In the genomic region with DNA sequence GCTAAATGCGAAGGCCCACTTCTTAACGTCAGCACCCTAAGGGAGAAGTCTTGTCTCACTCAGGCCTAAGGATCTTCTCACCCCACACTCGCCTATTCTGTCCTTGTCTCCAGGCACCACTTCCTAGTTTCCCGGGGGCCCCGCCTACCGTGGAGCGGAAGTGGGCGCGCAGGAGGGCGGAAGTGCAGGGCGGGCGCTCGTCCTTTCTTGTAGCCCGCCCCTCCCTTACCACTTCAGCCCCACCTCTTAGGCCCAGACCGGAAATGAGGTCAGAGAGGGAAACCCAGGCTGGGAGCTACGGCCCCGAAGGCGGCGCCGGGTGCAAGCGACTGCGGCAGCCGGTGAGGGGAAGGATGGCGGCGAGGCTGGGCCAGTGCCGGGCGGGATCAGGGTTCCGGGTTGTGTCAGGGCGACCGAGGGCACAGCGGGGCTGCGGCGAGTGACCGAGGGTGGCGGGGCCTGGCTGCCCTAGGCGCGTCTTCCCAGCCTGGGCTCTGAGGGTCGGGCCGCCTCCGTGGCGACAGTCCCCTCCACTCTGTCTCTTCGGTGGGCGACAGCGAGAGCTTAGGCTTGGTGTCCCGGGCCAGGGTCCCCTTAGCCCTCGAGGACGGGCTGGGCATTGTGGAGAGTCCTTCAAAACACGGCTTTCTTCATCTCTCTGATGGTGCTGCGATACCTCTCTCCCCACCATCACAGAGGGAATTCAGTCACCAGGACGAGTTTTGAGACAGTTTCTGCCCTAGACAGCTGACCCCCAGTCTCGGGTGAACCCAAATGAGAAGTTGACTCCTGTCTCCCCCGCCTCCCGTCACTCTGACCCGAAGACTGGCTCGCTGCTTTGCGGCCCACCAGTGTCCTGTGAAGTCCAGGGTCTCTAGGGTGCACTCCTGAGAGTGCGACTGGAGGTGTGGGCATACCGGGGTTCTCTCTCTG, we compare ENCODE assay signal across 8 mouse cellular contexts. TPM values are rescaled to one million over a fixed set of nuclear protein-coding genes. Genes with fewer than 3 reads are reported as not detected.
A peak's percentile ranks its signal among the peaks of the same experiment; 100 is the strongest.
DNase-seq lines count a peak whose midpoint lies in the region; ATAC-seq and TF ChIP-seq lines count a peak whose summit lies in the region.

Gene Gpatch2l, plus strand, starts transcription at position 255 of the 933 bp plus-strand sequence.

- H3K27me3 ChIP-seq in E14TG2a.4 (ENCODE audit: insufficient read depth, low read length), result peaks cover 4% of the 10 kb centered on the region; the same call in 1 of the 2 replicates
- H3K27me3 ChIP-seq in forebrain, embryonic 12.5 days, result no peaks in the 10 kb centered on the region
- H3K27me3 ChIP-seq in heart, postnatal 0 days (ENCODE audit: control insufficient read depth, insufficient read depth, low read length), result no peaks in the 10 kb centered on the region
- no peaks in the 10 kb centered on the region for H3K27me3 ChIP-seq in liver, embryonic 16.5 days (ENCODE audit: control insufficient read depth, insufficient read depth, low read depth, low read length)
- H3K27me3 ChIP-seq in neural tube, embryonic 13.5 days, result peaks cover 7% of the 10 kb centered on the region; the same call in 1 of the 2 replicates
- no peaks in the 10 kb centered on the region for H3K27me3 ChIP-seq in testis, adult 2 months (ENCODE audit: control insufficient read depth, insufficient read depth, low read length)

- peak within 1 kb of the TSS; percentile 89 for H3K4me3 ChIP-seq in E14TG2a.4 (replicated peaks; ENCODE audit: low read length)
- H3K4me3 ChIP-seq in forebrain, embryonic 12.5 days (replicated peaks), result peak within 1 kb of the TSS; percentile 78
- peak within 1 kb of the TSS; percentile 92 for H3K4me3 ChIP-seq in heart, postnatal 0 days (ENCODE audit: low read depth, low read length)
- H3K4me3 ChIP-seq in liver, embryonic 16.5 days (ENCODE audit: low read depth, low read length), result peak within 1 kb of the TSS; percentile 84
- peak within 1 kb of the TSS; percentile 68 for H3K4me3 ChIP-seq in neural tube, embryonic 13.5 days
- H3K4me3 ChIP-seq in testis, adult 2 months (ENCODE audit: control insufficient read depth, low read depth, low read length), result peak within 1 kb of the TSS; percentile 100

- no peak for TF ChIP-seq CTCF in E14TG2a.4 (conservative IDR thresholded peaks at IDR 0.05; ENCODE audit: low read length)
- TF ChIP-seq CTCF in heart, postnatal 0 days (IDR thresholded peaks at IDR 0.05; ENCODE audit: low read depth), result no peak
- no peak for TF ChIP-seq CTCF in testis, adult 2 months (IDR thresholded peaks at IDR 0.05; ENCODE audit: control insufficient read depth, insufficient read depth, insufficient replicate concordance, low read depth, low read length)

- H3K36me3 ChIP-seq in E14TG2a.4 (ENCODE audit: insufficient read depth, low read length), result peaks cover 26% of the 10 kb centered on the region
- peaks cover 19% of the 10 kb centered on the region for H3K36me3 ChIP-seq in forebrain, embryonic 12.5 days (replicated peaks)
- H3K36me3 ChIP-seq in heart, postnatal 0 days (replicated peaks; ENCODE audit: control insufficient read depth, insufficient read depth, low read length), result peaks cover 13% of the 10 kb centered on the region
- peaks cover 7% of the 10 kb centered on the region for H3K36me3 ChIP-seq in liver, embryonic 16.5 days (ENCODE audit: control insufficient read depth, insufficient read depth)
- peaks cover 21% of the 10 kb centered on the region for H3K36me3 ChIP-seq in neural tube, embryonic 13.5 days
- H3K36me3 ChIP-seq in testis, adult 2 months (ENCODE audit: control insufficient read depth, insufficient read depth, low read length), result peaks cover 1% of the 10 kb centered on the region

- H3K27ac ChIP-seq in forebrain, embryonic 12.5 days, result peak within 1 kb of the TSS; percentile 81
- H3K27ac ChIP-seq in heart, postnatal 0 days (ENCODE audit: low read depth), result peak within 1 kb of the TSS; percentile 88
- peak within 1 kb of the TSS; percentile 77 for H3K27ac ChIP-seq in liver, embryonic 16.5 days (ENCODE audit: low read length)
- H3K27ac ChIP-seq in neural tube, embryonic 13.5 days (replicated peaks), result peak within 1 kb of the TSS; percentile 83
- peak within 1 kb of the TSS; percentile 91 for H3K27ac ChIP-seq in testis, adult 2 months (ENCODE audit: control insufficient read depth, insufficient read depth, low read depth, low read length)

- peak within 1 kb of the TSS; percentile 97 for H3K4me2 ChIP-seq in forebrain, embryonic 12.5 days
- peak within 1 kb of the TSS; percentile 96 for H3K4me2 ChIP-seq in heart, postnatal 0 days (ENCODE audit: low read depth, low read length)
- H3K4me2 ChIP-seq in liver, embryonic 16.5 days (ENCODE audit: low read depth, low read length), result peak within 1 kb of the TSS; percentile 71
- H3K4me2 ChIP-seq in neural tube, embryonic 13.5 days, result peak within 1 kb of the TSS; percentile 91

- WGBS in forebrain, embryonic 12.5 days, result 1% methylated on average over 54 of the region's 58 CpGs
- under 1% methylated on average over 58 of the region's 58 CpGs for WGBS in heart, postnatal 0 days
- under 1% methylated on average over 56 of the region's 58 CpGs for WGBS in liver, embryonic 16.5 days (ENCODE audit: insufficient replicate concordance)
- WGBS in neural tube, embryonic 13.5 days, result 1% methylated on average over 58 of the region's 58 CpGs

- TF ChIP-seq EP300 in heart, postnatal 0 days (IDR thresholded peaks at IDR 0.05; ENCODE audit: low read depth), result peak; percentile 71; the same call in 1 of the 2 replicates

- peaks cover 29% of the 10 kb centered on the region for H3K4me1 ChIP-seq in E14TG2a.4 (replicated peaks; ENCODE audit: low read depth, low read length)
- peaks cover 24% of the 10 kb centered on the region for H3K4me1 ChIP-seq in forebrain, embryonic 12.5 days
- H3K4me1 ChIP-seq in heart, postnatal 0 days (ENCODE audit: control insufficient read depth, insufficient read depth), result peaks cover 16% of the 10 kb centered on the region; the same call in 1 of the 2 replicates
- H3K4me1 ChIP-seq in liver, embryonic 16.5 days (ENCODE audit: control insufficient read depth, low read depth, low read length), result peaks cover 7% of the 10 kb centered on the region
- H3K4me1 ChIP-seq in neural tube, embryonic 13.5 days (replicated peaks), result peaks cover 38% of the 10 kb centered on the region
- peaks cover 3% of the 10 kb centered on the region; the same call in 1 of the 2 replicates for H3K4me1 ChIP-seq in testis, adult 2 months (ENCODE audit: control insufficient read depth, insufficient read depth, low read length)

- H3K9me3 ChIP-seq in E14TG2a.4 (ENCODE audit: low read length), result no peaks in the 10 kb centered on the region
- no peaks in the 10 kb centered on the region for H3K9me3 ChIP-seq in forebrain, embryonic 12.5 days
- no peaks in the 10 kb centered on the region for H3K9me3 ChIP-seq in heart, postnatal 0 days (replicated peaks; ENCODE audit: control insufficient read depth, low read length)
- no peaks in the 10 kb centered on the region for H3K9me3 ChIP-seq in liver, embryonic 16.5 days (replicated peaks; ENCODE audit: control insufficient read depth, low read length)
- no peaks in the 10 kb centered on the region for H3K9me3 ChIP-seq in neural tube, embryonic 13.5 days

- DNase-seq in c-Kit-positive CD71-positive TER-119-positive erythroid progenitor cells, embryonic 14.5 days (ENCODE audit: low spot score), result peak; percentile 97
- peak; percentile 97 for DNase-seq in heart, postnatal 0 days (ENCODE audit: low spot score)
- peak; percentile 96 to 97 for DNase-seq in kidney, postnatal 4 days

- peak within 1 kb of the TSS; percentile 90 for H3K9ac ChIP-seq in forebrain, embryonic 12.5 days
- peak within 1 kb of the TSS; percentile 86 for H3K9ac ChIP-seq in heart, postnatal 0 days (replicated peaks; ENCODE audit: low read depth, low read length)
- peak within 1 kb of the TSS; percentile 93 for H3K9ac ChIP-seq in liver, embryonic 16.5 days (ENCODE audit: low read depth, low read length)
- H3K9ac ChIP-seq in neural tube, embryonic 13.5 days, result peak within 1 kb of the TSS; percentile 91

- TF ChIP-seq POLR2A in testis, adult 2 months (IDR thresholded peaks at IDR 0.05; ENCODE audit: control insufficient read depth, low read depth, low read length), result peak; percentile 92

- peak; percentile 99 for ATAC-seq in forebrain, embryonic 12.5 days (ENCODE audit: low FRiP score)
- ATAC-seq in heart, postnatal 0 days (ENCODE audit: insufficient read depth, low read depth), result peak; percentile 100
- ATAC-seq in liver, embryonic 16.5 days (ENCODE audit: low read depth), result peak; percentile 100
- peak; percentile 99 for ATAC-seq in neural tube, embryonic 13.5 days (ENCODE audit: low read depth)

RNA-seq across cellular contexts. Expression of gene Gpatch2l, which starts in this region (rescaled TPM):
- 21.8 and 24.3 TPM in 2 replicates for polyA plus RNA-seq in forebrain, embryonic 12.5 days (2016; fragmentation: Nextera tagmentation; extraction: Ambion mirVana)
- total RNA-seq in heart, postnatal 0 days (2014; rRNA removed; ENCODE audit: low replicate concordance), result 16.0 and 19.6 TPM in 2 replicates
- 8.4 and 10.1 TPM in 2 replicates for polyA plus RNA-seq in heart, postnatal 0 days (2015; fragmentation: Nextera tagmentation; extraction: Ambion mirVana)
- polyA plus RNA-seq in liver, embryonic 16.5 days (2015; fragmentation: Nextera tagmentation; extraction: Ambion mirVana), result 5.3 and 5.4 TPM in 2 replicates
- 22.3 and 25.9 TPM in 2 replicates for polyA plus RNA-seq in neural tube, embryonic 13.5 days (2015; fragmentation: Nextera tagmentation; extraction: Ambion mirVana)
- polyA plus RNA-seq in testis, adult 2 months (2012; rRNA removed), result 14.5 and 15.2 TPM in 2 replicates

Comparison
In these comparisons a context has a peak if more than half of its experiments do, and no peak if none do; other contexts are left out.
1. Peak in every context shown above with its lines: DNase-seq, ATAC-seq, H3K4me3 ChIP-seq and H3K27ac ChIP-seq.